Mouse (Mus musculus) hindbrain, embryonic 11.5 days (tissue): Measurements from ENCODE around the gene Fndc3a. TPM values are rescaled to one million over a fixed set of nuclear protein-coding genes. Genes with fewer than 3 reads are reported as not detected.

Experiments
- ATAC-seq: fragments of 200-750 bp; cut with Nextera tagmentation; 2 replicates; pipeline ENCODE4 v1.8.0; 2017; ENCODE audit warnings: mild to moderate bottlenecking, moderate TSS enrichment, moderate library complexity; ENCODE audit not compliant: low FRiP score
- DNase-seq: peaks from one replicate; pipeline ENCODE4 v3.0.0-alpha.2; 2015; ENCODE audit warnings: low spot score
- H3K27ac ChIP-seq: fragments of 300-500 bp; sonication (generic); 2 replicates; pipeline ENCODE4 v1.5.1; 2014; ENCODE audit warnings: mild to moderate bottlenecking, low read depth, low read length
- H3K27me3 ChIP-seq: fragments of 300-500 bp; sonication (generic); 2 replicates; pipeline ENCODE4 v1.6.1; 2014; ENCODE audit warnings: mild to moderate bottlenecking, low read length, moderate library complexity, mixed read lengths; ENCODE audit not compliant: control insufficient read depth, insufficient read depth
- H3K36me3 ChIP-seq: fragments of 300-500 bp; sonication (generic); 2 replicates; pipeline ENCODE4 v1.6.1; 2014; ENCODE audit warnings: mild to moderate bottlenecking, low read length, moderate library complexity, mixed read lengths; ENCODE audit not compliant: control insufficient read depth, insufficient read depth
- H3K4me1 ChIP-seq: fragments of 300-500 bp; sonication (generic); replicated peaks from 2 replicates; pipeline ENCODE4 v1.6.1; 2014; ENCODE audit warnings: low read length, mixed read lengths; ENCODE audit not compliant: control insufficient read depth, insufficient read depth
- H3K4me2 ChIP-seq: fragments of 300-500 bp; sonication (generic); replicated peaks from 2 replicates; pipeline ENCODE4 v1.6.1; 2014; ENCODE audit warnings: mild to moderate bottlenecking, low read depth, low read length
- H3K4me3 ChIP-seq: fragments of 300-500 bp; sonication (generic); 2 replicates; pipeline ENCODE4 v1.5.1; 2014; ENCODE audit warnings: low read depth, low read length
- H3K9ac ChIP-seq: fragments of 300-500 bp; sonication (generic); 2 replicates; pipeline ENCODE4 v1.6.1; 2014; ENCODE audit warnings: low read depth, low read length
- H3K9me3 ChIP-seq: fragments of 300-500 bp; sonication (generic); 2 replicates; pipeline ENCODE4 v1.6.1; 2016; ENCODE audit warnings: low read length; ENCODE audit not compliant: control insufficient read depth
- WGBS: fragments of 180-500 bp; shearing (Covaris S2); extraction: QIAGEN DNeasy Blood & Tissue Kit; methylation state at CpG from one replicate; pipeline ENCODE4 v1.1.7; 2014; 5-methylcytosine and 5-hydroxymethylcytosine counted together
- polyA plus RNA-seq: library from polyadenylated mRNA; unstranded; fragments of >200 nt; fragmentation: Nextera tagmentation; extraction: Ambion mirVana; gene quantifications from 2 replicates; pipeline ENCODE4 v1.2.1, GENCODE M21; 2014

Fndc3a gene
- polyA plus RNA-seq: 42.0 and 57.2 TPM in 2 replicates

DNA sequence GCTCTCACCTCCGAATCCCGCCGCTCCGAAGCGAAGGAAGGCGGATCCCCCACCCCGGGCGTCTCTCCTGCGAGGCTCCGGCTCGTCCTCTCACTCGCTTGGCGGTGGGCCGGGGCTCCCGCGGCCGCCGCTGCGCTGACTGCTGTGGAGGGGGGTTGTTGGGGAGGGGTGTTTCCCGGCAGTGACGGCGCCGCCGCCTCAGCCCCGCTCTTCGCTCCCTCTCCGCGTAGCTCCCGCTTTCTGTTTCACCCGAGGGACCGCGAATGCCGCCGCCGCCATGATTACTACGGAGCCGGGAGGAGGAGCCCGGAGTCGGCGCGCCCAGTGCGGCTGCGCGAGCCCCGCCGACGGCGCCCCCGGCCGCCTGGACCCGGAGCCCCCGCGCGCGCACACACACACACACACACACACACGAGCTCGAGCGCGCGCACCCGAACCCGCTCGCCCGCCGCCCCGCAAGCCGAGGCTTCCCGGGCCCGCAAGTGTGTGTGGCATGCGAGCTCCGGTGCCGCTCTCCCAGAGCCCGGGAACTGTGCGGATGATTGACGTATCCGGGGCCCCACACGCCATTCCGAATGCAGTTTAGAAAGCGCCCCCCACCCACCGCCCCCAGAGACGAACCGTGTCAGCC lies at the start of gene Fndc3a:
Fndc3a (minus strand) TSS at position 294 of the 631 bp plus-strand sequence.
- DNase-seq: peak; percentile 90

DNA sequence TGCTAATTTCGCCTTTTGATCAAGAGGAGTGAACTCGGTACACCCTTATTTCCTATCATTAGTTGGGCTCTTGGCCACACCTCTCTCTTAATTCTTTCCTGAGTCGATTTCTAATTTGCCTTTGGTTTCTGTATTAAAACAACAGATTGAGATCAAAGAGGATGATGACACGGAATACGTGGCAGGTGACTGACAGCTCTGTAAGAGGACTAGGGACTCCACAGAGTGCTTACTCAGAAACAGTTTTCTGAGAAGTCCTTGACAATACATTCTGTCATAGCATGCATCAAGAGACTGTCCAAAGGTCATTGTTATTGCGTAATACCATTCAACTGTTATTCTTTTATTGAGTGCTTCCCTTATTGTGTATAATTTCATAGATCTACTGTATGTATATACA lies 43.1 kb upstream of the Fndc3a start:
- Histone ChIP-seq H3K4me3 (no peak overlapping the region), H3K4me2 (no peak overlapping the region), H3K27me3 (no peaks in the 10 kb centered on the region), H3K4me1 (no peaks in the 10 kb centered on the region), H3K27ac (no peak overlapping the region), H3K36me3 (no peaks in the 10 kb centered on the region), H3K9me3 (no peaks in the 10 kb centered on the region), H3K9ac (no peak overlapping the region)
- DNase-seq: no peak
- 87% methylated on average over 6 of the region's 6 CpGs for WGBS
- ATAC-seq: no peak

More for the DNA sequence above, at the start of gene Fndc3a:
- peak within 1 kb of the TSS; percentile 85 for H3K27ac ChIP-seq
- peak within 1 kb of the TSS; percentile 88 for H3K4me2 ChIP-seq
- under 1% methylated on average over 57 of the region's 82 CpGs for WGBS
- no peaks in the 10 kb centered on the region for H3K27me3 ChIP-seq
- H3K9ac ChIP-seq: peak within 1 kb of the TSS; percentile 93
- H3K36me3 ChIP-seq: no peaks in the 10 kb centered on the region
- H3K4me1 ChIP-seq: no peaks in the 10 kb centered on the region
- peak; percentile 93 for ATAC-seq
- no peaks in the 10 kb centered on the region for H3K9me3 ChIP-seq
- H3K4me3 ChIP-seq: peak within 1 kb of the TSS; percentile 87

DNA sequence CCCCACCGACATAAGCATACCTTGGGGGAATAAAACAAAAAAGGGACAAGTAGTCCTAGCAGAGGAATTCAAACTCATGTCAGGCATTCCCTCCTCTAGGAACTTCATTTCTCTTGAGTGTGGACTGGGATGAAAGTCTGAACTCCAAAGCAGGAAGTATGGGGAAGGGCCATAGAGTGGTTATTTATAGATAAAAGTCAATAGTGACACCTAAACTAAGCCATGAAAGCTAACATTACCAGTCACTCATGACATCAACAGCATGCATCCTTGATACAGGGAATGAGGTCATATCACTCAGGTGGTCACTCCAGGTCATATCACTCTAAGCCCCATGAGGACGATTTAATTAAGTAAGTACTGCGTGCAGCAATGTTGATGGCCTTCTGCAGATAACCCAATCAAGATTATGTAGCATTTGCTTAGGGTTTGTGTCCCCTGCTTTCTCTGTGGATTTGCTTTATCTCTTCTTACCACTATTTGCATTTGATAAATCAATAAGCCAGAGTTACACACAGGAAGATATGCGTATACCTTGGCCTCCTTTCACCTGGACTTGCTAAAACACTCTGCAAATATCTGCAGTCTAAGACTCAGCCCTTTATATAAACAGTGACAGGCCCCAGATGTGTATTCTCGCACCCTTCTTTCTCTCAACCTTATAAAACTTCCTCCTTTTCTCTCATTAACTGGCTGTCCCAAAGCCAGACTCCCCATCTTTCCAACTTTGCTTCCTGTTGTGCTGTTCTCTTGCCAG lies 40.8 kb upstream of the Fndc3a start:
- no peaks in the 10 kb centered on the region for H3K36me3 ChIP-seq
- H3K4me3 ChIP-seq: no peak overlapping the region
- no peak for ATAC-seq
- no peaks in the 10 kb centered on the region for H3K9me3 ChIP-seq
- no peaks in the 10 kb centered on the region for H3K4me1 ChIP-seq
- H3K27me3 ChIP-seq: no peaks in the 10 kb centered on the region
- H3K27ac ChIP-seq: no peak overlapping the region
- no peak overlapping the region for H3K9ac ChIP-seq
- no peak overlapping the region for H3K4me2 ChIP-seq
- DNase-seq: no peak
- WGBS: 89% methylated on average over 5 of the region's 5 CpGs

DNA sequence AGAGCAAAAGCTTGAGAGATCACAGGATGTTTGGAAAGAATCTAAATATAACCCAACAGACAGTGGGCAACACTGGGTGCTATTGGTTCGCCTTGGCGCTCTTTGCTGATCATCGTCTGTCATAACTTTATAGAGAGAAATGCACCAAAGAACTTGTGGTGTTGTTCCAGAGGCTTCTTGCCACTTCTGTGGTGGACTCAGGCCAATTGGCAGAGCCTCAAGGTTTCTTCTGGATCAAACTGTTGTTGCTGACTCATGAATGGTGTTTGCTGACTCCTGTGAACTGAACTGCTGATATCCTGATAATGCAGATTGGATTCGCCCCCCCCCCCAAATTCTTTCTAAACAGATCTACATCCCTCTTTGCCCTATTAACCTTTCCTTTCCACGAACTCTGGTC lies 38.5 kb upstream of the Fndc3a start:
- Histone ChIP-seq H3K9me3 (no peaks in the 10 kb centered on the region), H3K4me1 (no peaks in the 10 kb centered on the region), H3K4me3 (no peak overlapping the region), H3K27me3 (no peaks in the 10 kb centered on the region), H3K36me3 (no peaks in the 10 kb centered on the region), H3K4me2 (no peak overlapping the region), H3K27ac (no peak overlapping the region), H3K9ac (no peak overlapping the region)
- WGBS: 96% methylated on average over 5 of the region's 5 CpGs
- DNase-seq (no peak), ATAC-seq (no peak)

DNA sequence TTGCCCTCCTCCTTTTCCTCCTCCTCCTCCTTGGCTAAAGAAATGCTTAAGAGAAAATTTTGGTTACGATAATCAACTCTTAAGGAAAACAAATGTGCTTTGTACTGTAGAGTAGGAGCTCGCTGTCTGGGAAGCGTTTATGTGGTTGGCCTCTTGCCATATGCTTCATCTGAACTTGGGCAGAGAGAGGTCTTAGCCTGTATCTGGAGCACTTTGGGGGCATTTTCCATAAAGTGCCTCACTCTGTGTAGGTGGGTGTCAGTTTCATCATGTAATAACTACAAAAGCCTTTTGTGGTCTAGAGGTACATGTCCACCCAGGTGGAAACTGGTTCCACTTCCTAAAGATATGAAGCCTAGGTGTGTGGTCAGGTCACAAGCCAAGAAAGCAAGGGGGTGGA lies 31.9 kb upstream of the Fndc3a start:
- no peaks in the 10 kb centered on the region for H3K27me3 ChIP-seq
- DNase-seq (no peak), ATAC-seq (no peak)
- H3K27ac ChIP-seq: no peak overlapping the region
- H3K4me1 ChIP-seq: no peaks in the 10 kb centered on the region
- H3K9me3 ChIP-seq: no peaks in the 10 kb centered on the region
- no peak overlapping the region for H3K4me3 ChIP-seq
- 88% methylated on average over 3 of the region's 3 CpGs for WGBS
- H3K9ac ChIP-seq: no peak overlapping the region
- no peaks in the 10 kb centered on the region for H3K36me3 ChIP-seq
- H3K4me2 ChIP-seq: no peak overlapping the region

DNA sequence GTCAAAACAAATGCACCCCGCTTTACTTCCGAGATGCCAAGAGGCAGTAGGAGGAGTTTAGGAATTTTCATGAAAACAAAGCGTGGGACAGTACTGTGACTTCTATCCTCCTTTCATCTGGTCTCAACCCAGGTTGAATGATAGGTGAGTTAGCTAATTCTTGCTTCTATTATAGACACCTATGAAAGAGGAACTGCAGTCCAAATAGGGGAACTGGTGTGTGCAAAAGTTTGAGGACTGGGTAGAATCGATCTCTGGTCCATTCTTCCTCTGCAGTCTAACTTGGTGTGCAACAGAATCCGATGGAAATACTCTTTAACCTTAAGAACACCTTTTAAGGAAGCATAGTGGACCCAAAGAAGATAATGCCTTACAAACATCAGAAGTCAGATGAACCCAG lies 30.5 kb upstream of the Fndc3a start:
- ATAC-seq (no peak), DNase-seq (no peak)
- H3K4me2 ChIP-seq: no peak overlapping the region
- H3K4me1 ChIP-seq: no peaks in the 10 kb centered on the region
- WGBS: 87% methylated on average over 5 of the region's 5 CpGs
- no peaks in the 10 kb centered on the region for H3K9me3 ChIP-seq
- no peaks in the 10 kb centered on the region for H3K36me3 ChIP-seq
- H3K9ac ChIP-seq: no peak overlapping the region
- H3K4me3 ChIP-seq: no peak overlapping the region
- H3K27me3 ChIP-seq: no peaks in the 10 kb centered on the region
- no peak overlapping the region for H3K27ac ChIP-seq

DNA sequence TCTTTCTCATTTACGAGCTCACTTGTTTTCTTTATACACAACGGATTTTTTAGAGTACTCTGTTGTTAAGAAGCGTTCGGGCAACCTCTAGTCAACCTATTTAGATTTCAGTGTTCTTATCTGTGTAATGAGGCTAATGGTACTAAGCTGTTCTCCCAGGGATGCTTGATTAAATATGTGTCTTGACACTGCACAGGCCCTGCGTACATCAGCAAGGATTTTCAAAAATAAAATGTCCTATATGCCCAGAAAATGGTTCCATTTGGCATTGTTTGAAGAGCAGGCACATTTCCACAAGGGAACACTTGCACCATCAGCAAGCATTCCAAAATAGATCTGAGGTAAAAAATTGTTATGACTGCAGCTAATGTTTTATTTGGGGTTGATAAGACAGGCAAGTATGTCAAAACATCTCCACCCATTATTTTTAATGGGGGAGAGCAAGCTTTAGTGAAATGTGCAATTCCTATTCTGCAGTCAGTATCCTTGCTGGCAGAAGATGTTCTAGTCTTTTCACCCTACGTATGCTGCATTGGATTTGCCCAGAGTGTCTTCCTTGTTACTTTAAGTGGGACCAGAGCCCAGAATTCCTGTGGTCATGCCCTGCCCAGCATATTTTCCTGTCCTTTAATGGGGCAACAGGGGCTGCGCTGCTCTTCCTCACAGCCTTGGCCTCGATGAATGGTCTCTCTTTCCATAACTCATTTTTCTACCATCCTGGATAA lies 29.8 kb upstream of the Fndc3a start:
- WGBS: 80% methylated on average over 8 of the region's 8 CpGs
- Histone ChIP-seq H3K27ac (no peak overlapping the region), H3K9me3 (no peaks in the 10 kb centered on the region), H3K4me3 (no peak overlapping the region), H3K4me2 (no peak overlapping the region), H3K9ac (no peak overlapping the region), H3K36me3 (no peaks in the 10 kb centered on the region), H3K4me1 (no peaks in the 10 kb centered on the region), H3K27me3 (no peaks in the 10 kb centered on the region)
- ATAC-seq (no peak), DNase-seq (no peak)

DNA sequence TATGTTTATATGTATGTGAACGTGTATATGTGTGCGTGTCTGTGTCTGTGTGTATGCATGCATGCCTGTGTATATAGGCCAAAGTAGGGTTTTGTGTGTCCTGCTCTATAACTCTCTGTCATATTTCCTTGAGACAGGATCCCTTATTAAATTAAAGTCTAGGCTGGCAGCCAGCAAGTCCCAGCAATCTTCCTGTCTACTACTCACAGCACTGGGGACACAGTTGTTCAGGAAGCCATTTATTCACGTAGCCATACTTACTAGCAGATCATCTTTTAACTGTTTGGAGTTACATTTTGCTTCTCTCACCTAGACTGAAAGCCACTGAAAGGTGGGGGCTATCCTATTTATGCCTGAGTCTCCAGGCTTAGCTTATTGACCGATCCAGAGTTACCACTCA lies 29.0 kb upstream of the Fndc3a start:
- Histone ChIP-seq H3K4me2 (no peak overlapping the region), H3K4me3 (no peak overlapping the region), H3K36me3 (no peaks in the 10 kb centered on the region), H3K27ac (no peak overlapping the region), H3K4me1 (no peaks in the 10 kb centered on the region), H3K27me3 (no peaks in the 10 kb centered on the region), H3K9ac (no peak overlapping the region), H3K9me3 (no peaks in the 10 kb centered on the region)
- WGBS: 93% methylated on average over 4 of the region's 4 CpGs
- ATAC-seq: no peak
- no peak for DNase-seq
